Mouse (Mus musculus): ENCODE results near the gene Il1r2.
A peak's percentile ranks its signal among the peaks of the same experiment; 100 is the strongest.

Il1r2 gene

GRCm38 (mm10) chr1:40073779-40074178, at the start of gene Il1r2:
Il1r2 (plus strand) TSS chr1:40074079.
- no peak for DNase-seq (ENCODE audit: low read depth in 1 of 2, low spot score in 2 of 2)

GRCm38 (mm10) chr1:40024554-40025320, 49.1 kb upstream of the Il1r2 start:
- DNase-seq (ENCODE audit: low read depth in 1 of 2, low spot score in 2 of 2): no peak

- DNase-seq (ENCODE audit: low read depth in 1 of 2, low spot score in 2 of 2): no peak
Observed at GRCm38 (mm10) chr1:40025416-40025815, 48.5 kb upstream of the Il1r2 start.

- DNase-seq (ENCODE audit: low read depth in 1 of 2, low spot score in 2 of 2): no peak
Observed at GRCm38 (mm10) chr1:40027116-40027620, 46.7 kb upstream of the Il1r2 start.

- no peak for DNase-seq (ENCODE audit: low read depth in 1 of 2, low spot score in 2 of 2)
Observed at GRCm38 (mm10) chr1:40028207-40028998, 45.5 kb upstream of the Il1r2 start.

- no peak for DNase-seq (ENCODE audit: low read depth in 1 of 2, low spot score in 2 of 2)
Observed at GRCm38 (mm10) chr1:40029597-40029996, 44.3 kb upstream of the Il1r2 start.

GRCm38 (mm10) chr1:40030287-40030975, 43.4 kb upstream of the Il1r2 start:
- no peak for DNase-seq (ENCODE audit: low read depth in 1 of 2, low spot score in 2 of 2)

GRCm38 (mm10) chr1:40030976-40031356, 42.9 kb upstream of the Il1r2 start:
- no peak for DNase-seq (ENCODE audit: low read depth in 1 of 2, low spot score in 2 of 2)

GRCm38 (mm10) chr1:40031626-40032025, 42.3 kb upstream of the Il1r2 start:
- no peak for DNase-seq (ENCODE audit: low read depth in 1 of 2, low spot score in 2 of 2)

- no peak for DNase-seq (ENCODE audit: low read depth in 1 of 2, low spot score in 2 of 2)
Observed at GRCm38 (mm10) chr1:40033315-40033714, 40.6 kb upstream of the Il1r2 start.

GRCm38 (mm10) chr1:40033743-40034420, 40.0 kb upstream of the Il1r2 start:
- no peak for DNase-seq (ENCODE audit: low read depth in 1 of 2, low spot score in 2 of 2)

- DNase-seq (ENCODE audit: low read depth in 1 of 2, low spot score in 2 of 2): no peak
Observed at GRCm38 (mm10) chr1:40037831-40038230, 36.0 kb upstream of the Il1r2 start.

GRCm38 (mm10) chr1:40045686-40046085, 28.2 kb upstream of the Il1r2 start:
- DNase-seq (ENCODE audit: low read depth in 1 of 2, low spot score in 2 of 2): no peak

- no peak for DNase-seq (ENCODE audit: low read depth in 1 of 2, low spot score in 2 of 2)
Observed at GRCm38 (mm10) chr1:40046600-40046999, 27.3 kb upstream of the Il1r2 start.

GRCm38 (mm10) chr1:40051157-40051556, 22.7 kb upstream of the Il1r2 start:
- peak in 1 of 2 experiments; percentile 53 for DNase-seq (ENCODE audit: low read depth in 1 of 2, low spot score in 2 of 2)

GRCm38 (mm10) chr1:40052156-40052555, 21.7 kb upstream of the Il1r2 start:
- no peak for DNase-seq (ENCODE audit: low read depth in 1 of 2, low spot score in 2 of 2)

- no peak for DNase-seq (ENCODE audit: low read depth in 1 of 2, low spot score in 2 of 2)
Observed at GRCm38 (mm10) chr1:40053071-40053470, 20.8 kb upstream of the Il1r2 start.

GRCm38 (mm10) chr1:40055051-40055450, 18.8 kb upstream of the Il1r2 start:
- no peak for DNase-seq (ENCODE audit: low read depth in 1 of 2, low spot score in 2 of 2)

GRCm38 (mm10) chr1:40055963-40056362, 17.9 kb upstream of the Il1r2 start:
- DNase-seq (ENCODE audit: low read depth in 1 of 2, low spot score in 2 of 2): no peak

GRCm38 (mm10) chr1:40057351-40057750, 16.5 kb upstream of the Il1r2 start:
- no peak for DNase-seq (ENCODE audit: low read depth in 1 of 2, low spot score in 2 of 2)

GRCm38 (mm10) chr1:40058013-40058412, 15.9 kb upstream of the Il1r2 start:
- DNase-seq (ENCODE audit: low read depth in 1 of 2, low spot score in 2 of 2): no peak
